Mouse (Mus musculus) hindlimb bud, embryonic 11.5 days (tissue): Measurements from ENCODE around the gene Arhgap21.

Experiments
- DNase-seq: peaks from one replicate; pipeline ENCODE4 v3.0.0-alpha.2; 2012; ENCODE audit warnings: low read depth, low spot score; ENCODE audit errors: extremely low spot score

Gene Arhgap21

DNA sequence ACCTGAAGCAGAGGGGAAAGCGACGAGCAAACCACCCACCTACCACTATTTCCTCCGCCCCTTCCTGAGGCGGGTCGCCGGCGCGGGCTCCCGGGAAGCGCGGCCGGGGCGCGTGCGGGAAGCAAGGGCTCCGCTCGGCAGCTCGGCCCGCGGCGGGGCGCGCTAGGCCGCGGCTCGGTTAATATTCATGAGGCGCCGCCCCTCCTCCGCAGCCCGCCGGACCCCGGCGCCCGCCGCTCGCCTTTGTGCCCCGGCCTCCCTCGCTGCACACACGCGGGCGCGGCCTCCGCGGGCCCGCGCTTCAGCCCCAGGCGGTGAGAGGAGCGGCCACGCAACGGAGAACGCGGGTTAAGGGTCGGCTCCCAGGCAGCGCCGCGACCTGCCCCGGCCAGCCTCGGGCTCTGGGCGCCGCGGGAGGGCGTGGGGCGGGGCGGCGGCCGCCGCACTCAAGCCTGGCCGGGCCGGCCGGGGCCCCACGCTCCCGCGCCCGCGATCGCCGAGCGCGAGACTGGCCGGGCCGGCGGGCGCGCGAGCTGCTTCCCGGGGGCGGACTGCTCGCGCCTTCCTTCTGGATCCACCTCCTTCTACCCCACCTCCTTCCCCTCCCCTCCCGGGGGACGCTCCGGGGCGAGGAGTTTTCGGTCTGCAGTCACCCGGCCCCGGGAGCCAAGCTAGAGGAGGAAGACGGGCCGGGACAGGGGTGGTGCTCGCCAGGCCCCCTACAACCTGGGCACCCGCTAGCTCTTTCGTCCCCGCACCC, at the start of gene Arhgap21:
Arhgap21 (minus strand) TSS at position 441 of the 760 bp plus-strand sequence.
- no peak for DNase-seq

DNA sequence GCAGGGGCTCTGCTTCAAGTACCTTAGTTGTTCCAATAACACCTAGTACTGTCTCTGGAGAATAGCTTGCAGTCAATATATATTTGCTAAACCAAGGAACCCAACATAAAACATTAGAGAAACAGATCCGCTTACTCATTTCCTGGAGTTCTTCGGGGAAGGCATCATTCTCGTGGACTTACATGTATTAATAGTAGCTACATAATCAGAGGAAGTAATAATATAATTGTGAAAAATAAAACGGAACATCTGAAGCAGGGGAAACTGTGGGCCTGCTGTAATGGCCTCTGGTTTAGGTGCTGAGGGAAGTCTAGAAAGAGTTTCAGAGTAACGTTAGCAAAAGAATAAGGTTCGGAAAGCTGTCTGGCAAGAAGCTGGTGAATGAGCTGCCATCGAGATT, 47.9 kb upstream of the Arhgap21 start:
- no peak for DNase-seq

DNA sequence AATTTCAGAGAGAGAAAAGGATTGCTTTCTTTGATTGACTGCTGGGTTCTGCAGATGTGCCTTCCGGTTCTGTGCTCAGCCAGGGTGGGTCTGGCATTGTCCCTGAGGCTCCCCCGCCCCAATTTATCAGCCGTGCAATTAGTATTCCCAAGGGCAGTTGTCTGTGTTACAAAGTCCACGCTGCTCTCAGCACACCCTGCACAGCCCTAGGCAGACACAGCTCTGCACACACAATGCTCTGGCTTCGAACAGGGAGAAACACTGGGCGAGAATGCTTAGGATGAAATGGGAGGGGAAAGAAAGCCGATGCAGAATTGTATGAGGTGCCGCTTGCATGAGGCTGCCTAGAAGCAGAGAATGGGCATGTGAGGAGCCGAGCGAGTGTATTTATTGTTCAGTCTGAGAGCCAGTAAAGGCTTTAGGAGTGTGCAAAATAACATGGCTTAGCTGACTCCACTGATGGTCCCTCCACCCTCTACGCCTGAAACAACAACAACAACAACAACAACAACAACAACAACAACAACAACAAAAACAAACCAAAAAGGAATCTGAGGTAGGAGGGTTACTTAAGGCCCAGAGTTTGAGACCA, 42.2 kb upstream of the Arhgap21 start:
- DNase-seq: no peak

- DNase-seq: no peak
Measured at GRCm38 (mm10) chr2:21010219-21010618, 41.5 kb upstream of the Arhgap21 start.

- DNase-seq: no peak
Measured at GRCm38 (mm10) chr2:21009258-21010140, 40.8 kb upstream of the Arhgap21 start.

GRCm38 (mm10) chr2:21002538-21002937, 33.9 kb upstream of the Arhgap21 start:
- no peak for DNase-seq

DNA sequence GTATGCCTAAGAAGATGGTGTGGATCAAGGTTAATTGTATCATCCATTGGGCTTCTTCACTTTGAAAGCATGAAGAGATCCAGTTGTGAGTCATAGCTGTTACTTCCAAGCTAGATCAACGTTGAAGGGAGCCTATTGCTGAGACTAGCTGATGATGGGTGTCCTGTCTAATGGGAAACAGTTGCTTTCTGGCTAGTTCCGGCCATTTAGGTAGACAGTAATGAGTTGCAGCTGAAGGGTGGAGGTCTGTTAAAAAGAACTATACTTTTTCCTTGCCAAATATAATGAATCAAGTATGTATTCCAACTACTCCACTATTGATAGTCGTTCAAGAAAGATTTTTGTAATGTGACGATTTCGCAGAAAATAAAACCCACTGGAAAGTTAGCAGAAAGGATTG, 32.5 kb upstream of the Arhgap21 start:
- DNase-seq: peak; percentile 22

GRCm38 (mm10) chr2:20995547-20995946, 26.9 kb upstream of the Arhgap21 start:
- DNase-seq: no peak

GRCm38 (mm10) chr2:20991508-20991907, 22.8 kb upstream of the Arhgap21 start:
- DNase-seq: no peak

DNA sequence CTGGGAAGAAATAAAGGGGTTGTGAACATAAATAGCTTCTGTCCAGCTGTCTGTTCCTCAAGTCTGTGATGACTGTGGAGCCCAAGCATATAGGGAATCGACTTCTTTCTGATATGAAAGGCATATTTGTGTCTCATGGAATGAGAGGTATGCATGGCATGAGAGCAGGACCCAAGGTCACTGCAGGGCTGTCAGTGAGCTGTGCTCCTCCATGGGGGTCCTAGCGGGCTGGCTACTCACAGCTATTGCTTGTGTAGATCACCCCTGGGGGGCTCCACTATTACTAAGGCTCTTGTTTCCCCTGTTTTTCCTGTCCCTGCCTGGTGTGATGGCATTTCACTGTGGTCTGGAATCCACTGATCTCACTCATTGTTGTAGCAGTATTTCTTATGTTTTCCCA, 22.2 kb upstream of the Arhgap21 start:
- DNase-seq: no peak

DNA sequence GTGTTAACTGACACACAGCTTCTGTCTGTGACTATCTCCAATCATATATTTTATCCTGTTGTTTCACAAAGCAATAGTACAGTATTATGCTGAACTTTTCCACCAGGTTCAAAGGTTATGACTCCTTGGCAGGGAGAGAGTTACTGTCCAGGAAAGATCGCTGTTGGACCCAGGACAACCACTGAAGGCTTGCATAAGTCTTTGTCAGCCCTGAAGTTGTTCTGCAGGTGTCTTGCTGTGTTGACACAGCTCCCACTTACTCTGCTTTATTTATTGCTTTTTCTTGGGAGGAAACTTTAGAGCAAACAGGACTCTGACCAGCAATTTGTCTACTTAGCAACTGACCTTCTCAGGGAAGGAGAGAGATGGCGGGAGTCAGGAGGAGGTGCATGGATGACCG, 21.4 kb upstream of the Arhgap21 start:
- DNase-seq: no peak

- no peak for DNase-seq
Measured at GRCm38 (mm10) chr2:20987822-20988221, 19.1 kb upstream of the Arhgap21 start.

DNA sequence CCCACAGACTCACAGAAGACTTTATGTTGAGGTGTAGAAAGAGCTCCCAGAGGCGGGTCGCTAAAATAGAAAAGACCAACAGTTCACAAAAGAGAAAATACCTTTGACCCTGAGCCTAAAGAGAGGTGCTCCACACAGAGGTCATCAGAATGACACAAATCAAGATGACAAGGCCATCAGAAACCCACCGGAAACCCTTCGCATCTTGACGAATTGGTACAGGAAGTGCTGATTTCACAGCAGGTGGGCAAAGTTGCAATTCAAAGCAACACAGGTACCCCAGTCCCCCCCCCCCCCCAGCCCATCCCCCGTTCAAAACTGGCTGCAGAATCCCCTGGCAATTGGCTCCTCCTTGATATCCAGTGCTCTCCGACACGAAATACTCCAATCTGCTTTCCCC, 10.0 kb upstream of the Arhgap21 start:
- no peak for DNase-seq

GRCm38 (mm10) chr2:20977051-20977450, 8.4 kb upstream of the Arhgap21 start:
- no peak for DNase-seq

DNA sequence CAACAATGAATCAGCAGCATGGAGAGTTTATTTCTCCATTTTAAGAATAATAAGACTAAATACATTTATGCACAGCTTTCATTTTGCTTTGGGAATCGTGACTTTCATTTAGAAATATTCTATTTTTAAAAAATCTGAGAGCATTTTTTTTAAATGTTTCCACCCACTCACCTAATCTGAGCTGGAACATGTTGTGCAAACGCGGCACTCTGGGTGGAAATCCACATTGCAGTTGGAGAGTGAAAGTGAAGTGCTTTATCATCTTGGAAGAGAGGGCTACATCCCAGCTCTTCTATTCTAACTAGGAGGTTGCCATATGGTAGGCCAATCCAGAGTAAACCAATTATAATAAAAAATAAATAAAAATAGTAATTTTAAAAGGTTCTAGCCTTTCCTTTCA, 4.8 kb upstream of the Arhgap21 start:
- no peak for DNase-seq

DNA sequence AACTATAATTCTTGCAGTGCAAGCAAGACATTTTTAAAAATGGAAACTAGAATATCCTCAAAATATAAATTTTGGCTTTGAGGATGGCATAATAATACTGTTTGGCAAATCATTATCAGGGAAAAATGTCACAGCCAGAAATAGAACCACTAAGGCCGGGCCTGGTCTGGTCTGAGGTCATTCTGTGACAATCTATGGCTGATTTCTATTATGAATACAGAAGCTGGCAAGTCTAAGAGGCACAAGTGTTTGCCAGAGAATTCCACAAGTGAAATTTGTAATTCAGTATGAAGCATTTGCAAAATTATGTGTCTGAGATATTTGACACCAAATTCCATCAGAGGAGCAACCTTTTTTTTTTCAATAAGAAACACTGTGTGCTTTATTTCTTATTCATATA, 3.5 kb upstream of the Arhgap21 start:
- DNase-seq: no peak

DNA sequence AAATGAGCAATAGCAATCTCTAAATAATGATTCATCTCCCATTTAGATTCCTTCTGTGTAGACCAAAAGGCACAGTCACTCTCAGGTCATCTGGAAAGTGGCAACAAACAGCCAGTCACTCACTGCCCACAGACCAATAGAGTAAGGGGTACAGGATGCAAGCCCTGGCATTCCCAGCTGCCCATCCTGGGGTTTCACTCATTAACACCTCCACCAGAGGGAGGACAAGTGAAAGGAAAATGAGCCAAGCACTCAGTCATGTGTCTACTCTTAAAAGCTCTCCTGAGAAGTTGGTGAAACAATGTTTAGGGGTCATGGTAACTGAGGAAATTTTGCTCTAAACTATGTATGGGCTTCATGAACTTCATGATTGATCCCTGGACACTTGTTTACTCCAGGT, 2.9 kb upstream of the Arhgap21 start:
- no peak for DNase-seq

GRCm38 (mm10) chr2:20969201-20970200, 820 bp upstream of the Arhgap21 start:
- peak; percentile 81 for DNase-seq

GRCm38 (mm10) chr2:20967646-20968351, 882 bp downstream of the Arhgap21 start:
- no peak for DNase-seq

DNA sequence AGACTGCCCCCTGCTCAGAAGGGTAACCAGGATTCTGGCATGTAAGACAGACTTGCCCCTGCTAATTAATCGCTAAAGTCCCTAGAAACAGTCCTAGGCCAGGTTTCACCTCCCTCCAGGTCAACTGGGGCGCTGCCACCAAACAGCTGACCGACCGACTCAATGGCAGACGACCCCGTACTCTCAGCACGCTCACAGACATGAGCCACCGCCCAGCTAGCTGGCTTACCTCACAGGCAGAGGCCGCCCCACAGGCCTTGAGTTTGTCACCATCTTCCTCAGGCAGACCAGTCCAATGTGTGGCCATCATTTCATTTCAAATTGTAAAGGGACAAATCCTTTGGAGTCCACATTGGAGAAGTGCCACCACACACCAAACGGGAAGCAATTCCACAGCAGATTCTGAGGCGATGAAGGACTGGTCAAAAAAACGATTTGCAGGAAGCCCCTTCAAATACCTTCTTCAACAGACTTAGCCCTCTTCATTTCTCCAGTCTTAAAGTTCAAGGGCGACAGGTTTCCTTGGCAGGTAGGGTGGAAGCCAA, 1.5 kb downstream of the Arhgap21 start:
- DNase-seq: no peak
